9 mouse cellular contexts compared by ENCODE assay signal in genomic region chr16:95708211-95709004, GRCm38 (mm10). TPM values are rescaled to one million over a fixed set of nuclear protein-coding genes. Genes with fewer than 3 reads are reported as not detected.
DNase-seq lines count a peak whose midpoint lies in the region; ATAC-seq and TF ChIP-seq lines count a peak whose summit lies in the region.
"Had no signal": no experiment of that assay in that cellular context is flagged by ENCODE, and none has a peak within 500 bp of the region (broad histone marks: within the 10 kb centered on the region; RNA-seq: fewer than 3 reads in every experiment).

No protein-coding gene starts in this region.

- 0 out of 2 replicates have a peak, but pooled peaks cover 3% of the 10 kb centered on the region for H3K27me3 ChIP-seq in forebrain, embryonic 16.5 days (replicated peaks; ENCODE audit: control insufficient read depth, insufficient read depth, low read length)
- H3K27me3 ChIP-seq in forebrain, embryonic 12.5 days: peaks cover 21% of the 10 kb centered on the region
- no peaks in the 10 kb centered on the region for H3K27me3 ChIP-seq in intestine, postnatal 0 days (replicated peaks; ENCODE audit: control insufficient read depth, insufficient read depth, low read length)
- no peaks in the 10 kb centered on the region for H3K27me3 ChIP-seq in lung, embryonic 16.5 days (ENCODE audit: control insufficient read depth, insufficient read depth, low read depth, low read length)

- no peak for DNase-seq in cerebellum, postnatal 10 days
- no peak for DNase-seq in cerebellum, adult 11 months
- DNase-seq: B cell, adult 2 months had no signal

- H3K9ac ChIP-seq in forebrain, embryonic 16.5 days (replicated peaks; ENCODE audit: low read depth, low read length): no peak overlapping the region
- H3K9ac ChIP-seq in forebrain, embryonic 12.5 days: no peak overlapping the region
- H3K9ac ChIP-seq in intestine, postnatal 0 days (ENCODE audit: low read depth, low read length): no peak overlapping the region
- H3K9ac ChIP-seq in lung, embryonic 16.5 days (ENCODE audit: low read length): peak overlapping the region; percentile 45

- H3K27ac ChIP-seq in forebrain, embryonic 16.5 days (ENCODE audit: low read length): peak overlapping the region; percentile 28; the same call in 1 of the 2 replicates
- no peak overlapping the region for H3K27ac ChIP-seq in forebrain, embryonic 12.5 days
- peak overlapping the region; percentile 51 for H3K27ac ChIP-seq in intestine, postnatal 0 days (ENCODE audit: low read depth, low read length)
- peak overlapping the region; percentile 75 for H3K27ac ChIP-seq in lung, embryonic 16.5 days (ENCODE audit: low read length)

- H3K4me2 ChIP-seq in forebrain, embryonic 16.5 days (ENCODE audit: low read length): no peak overlapping the region
- H3K4me2 ChIP-seq in forebrain, embryonic 12.5 days: no peak overlapping the region
- H3K4me2 ChIP-seq in intestine, postnatal 0 days (replicated peaks; ENCODE audit: low read depth): peak overlapping the region; percentile 35
- H3K4me2 ChIP-seq in lung, embryonic 16.5 days (ENCODE audit: low read depth, low read length): peak overlapping the region; percentile 45

- no peak overlapping the region for H3K4me3 ChIP-seq in forebrain, embryonic 16.5 days (replicated peaks; ENCODE audit: low read length)
- H3K4me3 ChIP-seq in forebrain, embryonic 12.5 days (replicated peaks): no peak overlapping the region
- no peak overlapping the region for H3K4me3 ChIP-seq in intestine, postnatal 0 days (ENCODE audit: low read depth, low read length)
- peak overlapping the region; percentile 28 for H3K4me3 ChIP-seq in lung, embryonic 16.5 days (ENCODE audit: low read length)

- H3K9me3 ChIP-seq in forebrain, embryonic 16.5 days (ENCODE audit: control insufficient read depth, low read length): no peaks in the 10 kb centered on the region
- H3K9me3 ChIP-seq in forebrain, embryonic 12.5 days: no peaks in the 10 kb centered on the region
- no peaks in the 10 kb centered on the region for H3K9me3 ChIP-seq in intestine, postnatal 0 days (ENCODE audit: control insufficient read depth)
- H3K9me3 ChIP-seq in lung, embryonic 16.5 days (ENCODE audit: control insufficient read depth, low read length): no peaks in the 10 kb centered on the region

- H3K4me1 ChIP-seq in forebrain, embryonic 16.5 days (replicated peaks; ENCODE audit: control insufficient read depth, insufficient read depth, low read length): peaks cover 5% of the 10 kb centered on the region
- peaks cover 8% of the 10 kb centered on the region for H3K4me1 ChIP-seq in forebrain, embryonic 12.5 days
- H3K4me1 ChIP-seq in intestine, postnatal 0 days (replicated peaks; ENCODE audit: control insufficient read depth, insufficient read depth, low read length): no peaks in the 10 kb centered on the region
- peaks cover 37% of the 10 kb centered on the region for H3K4me1 ChIP-seq in lung, embryonic 16.5 days (replicated peaks; ENCODE audit: control insufficient read depth, insufficient read depth, low read length)

- no peak for TF ChIP-seq CTCF in intestine, postnatal 0 days (IDR thresholded peaks at IDR 0.05; ENCODE audit: low read depth)

- peaks cover 10% of the 10 kb centered on the region for H3K36me3 ChIP-seq in forebrain, embryonic 16.5 days (ENCODE audit: control insufficient read depth, insufficient read depth)
- peaks cover 22% of the 10 kb centered on the region for H3K36me3 ChIP-seq in forebrain, embryonic 12.5 days (replicated peaks)
- H3K36me3 ChIP-seq in intestine, postnatal 0 days (ENCODE audit: control insufficient read depth, insufficient read depth): peaks cover 50% of the 10 kb centered on the region
- H3K36me3 ChIP-seq in lung, embryonic 16.5 days (ENCODE audit: control insufficient read depth, insufficient read depth, low read length): peaks cover 37% of the 10 kb centered on the region

- WGBS in forebrain, embryonic 16.5 days: 79% methylated on average over 21 of the region's 21 CpGs
- WGBS in forebrain, embryonic 12.5 days: 84% methylated on average over 21 of the region's 21 CpGs
- WGBS in intestine, postnatal 0 days: 33% methylated on average over 21 of the region's 21 CpGs
- WGBS in lung, embryonic 16.5 days: 31% methylated on average over 21 of the region's 21 CpGs

- no peak for ATAC-seq in forebrain, embryonic 16.5 days
- ATAC-seq in forebrain, embryonic 12.5 days (ENCODE audit: low FRiP score): no peak
- ATAC-seq in CD4-positive, CD25-positive, alpha-beta regulatory T cell, adult 4 months: peak; percentile 29
- ATAC-seq in intestine, postnatal 0 days: peak; percentile 63
- peak; percentile 29; the same call in 1 of the 2 replicates for ATAC-seq in lung, embryonic 16.5 days (ENCODE audit: low read depth)
- ATAC-seq in frontal cortex, adult (ENCODE audit: low TSS enrichment): no peak

RNA-seq across cellular contexts. Expression of gene Ets2, which starts 6.5 kb away (rescaled TPM):
- polyA plus RNA-seq in forebrain, embryonic 16.5 days (2015; fragmentation: Nextera tagmentation; extraction: Ambion mirVana): 19.0 and 20.9 TPM in 2 replicates
- 15.4 and 17.2 TPM in 2 replicates for polyA plus RNA-seq in forebrain, embryonic 12.5 days (2016; fragmentation: Nextera tagmentation; extraction: Ambion mirVana)
- 1 to 10 TPM; 4.2 to 4.3 TPM for polyA plus RNA-seq in CD4-positive, CD25-positive, alpha-beta regulatory T cell, adult 4 months (2017; shearing (Covaris generic))
- polyA plus RNA-seq in intestine, postnatal 0 days (2015; fragmentation: Nextera tagmentation; extraction: Ambion mirVana): 34.6 and 36.8 TPM in 2 replicates
- 121 and 123 TPM in 2 replicates for polyA plus RNA-seq in lung, embryonic 16.5 days (2015; fragmentation: Nextera tagmentation; extraction: Ambion mirVana)

Comparison
In these comparisons a context has a peak if more than half of its experiments do, and no peak if none do; other contexts are left out.
1. ATAC-seq: peak in CD4-positive, CD25-positive, alpha-beta regulatory T cell, adult 4 months (single experiment), intestine, postnatal 0 days (single experiment) and lung, embryonic 16.5 days (single experiment); none in forebrain, embryonic 16.5 days (single experiment), forebrain, embryonic 12.5 days (single experiment) and frontal cortex, adult (single experiment).
2. H3K4me2 ChIP-seq: peak in intestine, postnatal 0 days (single experiment) and lung, embryonic 16.5 days (single experiment); none in forebrain, embryonic 16.5 days (single experiment) and forebrain, embryonic 12.5 days (single experiment).